Mouse (Mus musculus): ENCODE measurements at regions not wholly inside any gene's neighbourhood (a gene's known extent, or its start where the extent isn't known, plus 50 kb on each side); places are given as distances from the start of the nearest gene placed in this dataset.

- DNase-seq (ENCODE audit: low spot score in 2 of 2) = no peak
Measured at GRCm38 (mm10) chr15:93974727-93975126, 379.0 kb upstream of the Prickle1 start.

- DNase-seq (ENCODE audit: low spot score in 2 of 2) = no peak
Measured at GRCm38 (mm10) chr15:93972979-93973378, 377.3 kb upstream of the Prickle1 start.

- DNase-seq (ENCODE audit: low spot score in 2 of 2) = no peak
Measured at GRCm38 (mm10) chr15:93961950-93962349, 366.3 kb upstream of the Prickle1 start.

- no peak for DNase-seq (ENCODE audit: low spot score in 2 of 2)
Measured at GRCm38 (mm10) chr15:93959931-93960330, 364.2 kb upstream of the Prickle1 start.

- DNase-seq (ENCODE audit: low spot score in 2 of 2) = no peak
Measured at GRCm38 (mm10) chr15:93958086-93958485, 362.4 kb upstream of the Prickle1 start.

DNA sequence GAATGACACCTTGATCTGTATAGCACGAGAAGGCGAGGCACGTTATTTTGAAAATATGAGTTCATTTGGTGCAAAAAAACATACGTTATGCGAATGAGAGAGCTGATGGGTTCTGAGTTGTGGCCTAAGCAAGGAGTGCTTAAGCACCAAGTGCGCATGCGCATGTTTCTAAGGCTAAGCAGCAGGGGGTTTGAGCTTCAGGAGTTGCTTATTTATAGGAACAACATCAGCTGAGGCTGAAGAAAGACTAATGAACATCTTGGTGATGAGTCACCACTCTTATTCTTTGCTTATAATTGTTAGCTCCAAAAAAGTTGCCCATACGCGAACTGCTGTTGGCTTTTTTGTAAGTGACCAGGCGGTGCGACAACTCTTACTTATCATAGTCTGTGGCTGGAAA is 361.1 kb upstream of the Prickle1 start:
- DNase-seq (ENCODE audit: low spot score in 2 of 2) = no peak

- no peak for DNase-seq (ENCODE audit: low spot score in 2 of 2)
Measured at GRCm38 (mm10) chr15:93953548-93953947, 357.9 kb upstream of the Prickle1 start.

GRCm38 (mm10) chr15:93950441-93950840 is 354.8 kb upstream of the Prickle1 start:
- no peak for DNase-seq (ENCODE audit: low spot score in 2 of 2)

DNA sequence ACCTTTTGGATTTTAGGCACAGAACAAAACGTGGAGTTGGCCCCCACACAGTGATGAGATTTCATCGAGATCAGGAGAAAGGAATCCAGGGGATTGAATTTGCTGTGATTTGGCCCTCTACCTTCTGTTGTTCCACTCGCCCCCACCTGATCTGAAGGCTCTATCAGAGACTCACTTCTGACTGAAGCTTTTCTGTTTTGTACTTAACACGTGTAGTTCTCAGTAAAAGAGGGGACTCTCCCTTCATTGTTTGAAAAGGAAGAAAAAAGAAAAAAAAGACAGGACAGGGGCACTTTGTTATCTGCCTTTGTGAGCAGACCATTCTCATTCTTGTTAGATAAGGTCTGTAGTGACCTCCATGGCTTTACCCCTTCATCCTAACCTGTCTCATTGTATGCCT is 353.2 kb upstream of the Prickle1 start:
- no peak for DNase-seq (ENCODE audit: low spot score in 2 of 2)

DNA sequence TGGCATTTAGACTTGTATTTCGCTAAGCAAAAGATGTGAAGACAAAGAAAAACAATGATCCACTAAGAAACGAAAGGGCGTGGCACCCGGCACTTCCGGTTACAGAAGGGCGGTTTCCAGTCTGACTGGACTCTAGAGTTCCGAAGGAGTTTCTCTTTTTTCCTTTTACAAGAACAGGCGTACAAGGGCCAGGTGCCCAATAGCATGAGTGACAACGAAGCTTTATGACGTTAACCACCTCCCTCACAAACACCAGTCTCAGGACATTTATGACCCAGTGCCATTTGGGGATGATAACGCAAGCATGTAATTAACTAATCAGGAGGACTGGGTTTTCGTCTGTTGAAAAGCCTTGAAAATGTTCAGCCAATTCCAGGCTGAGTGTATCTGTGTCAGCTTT is 347.9 kb upstream of the Prickle1 start:
- no peak for DNase-seq (ENCODE audit: low spot score in 2 of 2)

GRCm38 (mm10) chr15:93932971-93933496 is 337.3 kb upstream of the Prickle1 start:
- no peak for DNase-seq (ENCODE audit: low spot score in 2 of 2)

DNA sequence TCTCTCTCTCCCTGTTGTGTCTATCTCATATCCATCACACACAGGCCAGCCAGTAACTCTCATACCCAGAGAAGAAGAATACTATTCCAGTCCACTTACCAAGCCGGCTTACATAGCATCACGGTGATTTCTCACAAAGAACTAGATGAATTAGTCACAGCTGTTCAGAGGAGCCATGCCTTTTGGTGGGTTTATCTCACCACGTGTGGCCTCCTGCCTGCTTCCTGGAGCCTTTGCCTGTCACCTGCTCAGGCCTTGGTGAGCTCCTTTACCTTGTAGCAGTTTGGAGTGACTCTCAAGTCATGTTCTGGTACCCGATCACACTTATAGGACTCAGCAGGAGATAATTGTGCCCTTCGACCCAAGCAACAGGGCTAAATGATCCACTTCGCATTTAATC is 331.2 kb upstream of the Prickle1 start:
- DNase-seq (ENCODE audit: low spot score in 2 of 2) = no peak

GRCm38 (mm10) chr15:93926262-93926661 is 330.6 kb upstream of the Prickle1 start:
- no peak for DNase-seq (ENCODE audit: low spot score in 2 of 2)

DNA sequence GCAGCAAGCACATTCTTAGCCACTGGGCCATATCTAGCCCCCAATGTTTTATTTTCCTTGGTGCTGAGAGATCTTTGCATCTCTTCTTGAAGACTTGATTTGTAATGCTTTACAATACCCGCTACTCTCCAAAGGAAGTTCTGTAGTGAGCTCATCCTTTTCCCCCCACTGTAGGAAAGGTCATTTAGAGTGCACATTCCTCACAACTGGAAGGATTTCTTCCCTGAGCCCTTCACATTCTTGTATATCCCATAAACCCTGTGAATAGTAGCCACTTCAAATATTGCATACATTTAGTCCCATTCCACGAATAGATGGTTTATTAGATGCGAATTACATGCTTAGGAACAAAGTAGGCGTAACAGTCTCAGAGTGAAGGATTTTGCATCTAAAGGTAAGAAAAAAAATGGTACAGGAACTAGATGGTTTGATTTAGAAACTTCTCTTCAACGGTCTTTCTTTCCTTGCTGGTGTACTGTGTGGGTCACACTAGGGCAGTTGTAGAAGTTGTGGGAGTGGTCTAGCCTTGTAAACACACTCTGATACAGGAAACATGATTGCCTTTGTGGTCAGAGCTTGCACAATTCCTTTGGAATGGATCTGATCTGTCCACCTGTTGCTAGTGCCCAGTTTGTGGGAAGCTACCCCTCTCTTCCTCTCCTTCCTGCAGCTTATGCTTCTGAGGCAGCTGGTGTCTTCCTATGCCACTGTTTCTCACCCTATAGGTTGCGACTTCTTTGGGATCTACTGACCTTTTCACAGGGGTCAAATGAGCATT is 326.0 kb upstream of the Prickle1 start:
- DNase-seq (ENCODE audit: low spot score in 2 of 2) = no peak

GRCm38 (mm10) chr15:93920996-93921395 is 325.3 kb upstream of the Prickle1 start:
- no peak for DNase-seq (ENCODE audit: low spot score in 2 of 2)

GRCm38 (mm10) chr15:93919577-93919976 is 323.9 kb upstream of the Prickle1 start:
- no peak for DNase-seq (ENCODE audit: low spot score in 2 of 2)

DNA sequence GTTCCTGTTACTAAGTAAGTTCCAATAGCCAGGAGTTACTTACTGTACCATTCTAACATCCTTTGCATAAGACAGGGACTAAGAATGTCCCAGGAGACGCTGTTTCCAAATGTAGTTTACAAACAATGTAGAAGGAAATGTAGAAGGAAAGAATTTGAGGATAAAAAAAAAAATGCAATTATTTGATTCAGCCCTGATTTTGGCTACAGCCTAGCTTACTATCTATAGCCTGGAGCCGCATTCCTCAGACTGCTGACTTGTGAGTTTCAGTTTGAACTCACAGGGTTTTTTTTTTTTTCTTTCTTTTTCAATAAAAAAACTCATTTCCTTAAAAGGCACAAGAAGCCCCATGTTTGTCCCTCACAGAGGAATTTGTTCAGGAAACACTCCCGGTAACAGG is 321.2 kb upstream of the Prickle1 start:
- no peak for DNase-seq (ENCODE audit: low spot score in 2 of 2)

DNA sequence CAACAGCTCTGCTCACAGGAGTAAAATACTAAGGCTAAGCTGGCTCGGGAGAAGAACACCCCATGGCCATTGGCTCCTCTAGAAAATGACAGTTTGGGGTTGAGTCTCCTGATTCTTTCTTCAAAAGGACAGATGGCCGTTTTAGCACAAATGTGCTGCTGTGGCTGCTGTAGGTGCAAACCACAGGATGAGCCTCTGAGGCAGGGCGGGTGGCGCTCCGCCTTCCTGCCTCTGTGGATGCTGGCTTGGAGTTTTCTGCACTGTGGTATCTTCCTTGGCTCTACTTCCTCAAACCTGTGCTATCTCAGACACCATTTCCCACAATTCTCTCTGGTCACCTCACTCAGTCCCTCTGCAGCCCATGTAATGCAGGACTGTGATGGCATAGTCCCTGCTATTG is 317.8 kb upstream of the Prickle1 start:
- no peak for DNase-seq (ENCODE audit: low spot score in 2 of 2)

DNA sequence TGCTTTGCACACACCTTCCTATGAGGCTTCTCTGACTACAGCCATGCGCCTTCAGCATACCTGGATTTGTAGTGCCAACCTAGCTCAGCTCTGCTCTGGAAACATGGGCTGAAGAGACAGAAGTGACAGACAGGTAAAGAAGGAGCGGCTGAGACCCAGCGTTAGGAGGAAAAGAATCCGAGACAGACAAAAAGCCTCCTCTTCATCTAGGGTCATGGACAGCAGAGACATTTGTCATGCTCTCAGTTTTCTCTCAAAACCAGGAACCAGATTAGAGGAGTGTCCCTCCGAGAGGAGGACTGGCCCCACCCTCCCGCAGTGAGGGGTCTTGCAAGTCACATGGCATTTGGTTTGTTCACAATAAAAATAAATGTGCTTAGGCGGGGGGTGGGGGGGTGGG is 317.4 kb upstream of the Prickle1 start:
- no peak for DNase-seq (ENCODE audit: low spot score in 2 of 2)

GRCm38 (mm10) chr15:93910981-93911431 is 315.3 kb upstream of the Prickle1 start:
- no peak for DNase-seq (ENCODE audit: low spot score in 2 of 2)

DNA sequence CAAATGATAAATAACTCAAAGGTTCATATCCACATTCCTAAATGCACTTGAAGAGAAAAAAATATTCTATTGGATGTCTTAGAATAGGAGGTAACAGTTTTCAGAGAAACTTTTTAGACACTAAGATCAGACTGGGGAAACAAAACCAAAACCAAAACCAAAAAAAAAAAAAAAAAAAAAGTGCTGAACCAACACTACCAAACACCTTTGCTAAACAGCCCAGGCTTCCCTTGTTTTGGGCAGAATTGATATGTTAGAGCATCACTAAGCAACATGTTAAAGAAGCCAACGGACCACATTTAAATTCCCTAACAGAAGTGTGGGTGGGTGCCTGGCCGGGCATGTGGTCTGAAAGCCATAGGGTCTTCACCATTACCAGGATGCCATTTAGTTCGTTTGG is 314.5 kb upstream of the Prickle1 start:
- no peak for DNase-seq (ENCODE audit: low spot score in 2 of 2)

DNA sequence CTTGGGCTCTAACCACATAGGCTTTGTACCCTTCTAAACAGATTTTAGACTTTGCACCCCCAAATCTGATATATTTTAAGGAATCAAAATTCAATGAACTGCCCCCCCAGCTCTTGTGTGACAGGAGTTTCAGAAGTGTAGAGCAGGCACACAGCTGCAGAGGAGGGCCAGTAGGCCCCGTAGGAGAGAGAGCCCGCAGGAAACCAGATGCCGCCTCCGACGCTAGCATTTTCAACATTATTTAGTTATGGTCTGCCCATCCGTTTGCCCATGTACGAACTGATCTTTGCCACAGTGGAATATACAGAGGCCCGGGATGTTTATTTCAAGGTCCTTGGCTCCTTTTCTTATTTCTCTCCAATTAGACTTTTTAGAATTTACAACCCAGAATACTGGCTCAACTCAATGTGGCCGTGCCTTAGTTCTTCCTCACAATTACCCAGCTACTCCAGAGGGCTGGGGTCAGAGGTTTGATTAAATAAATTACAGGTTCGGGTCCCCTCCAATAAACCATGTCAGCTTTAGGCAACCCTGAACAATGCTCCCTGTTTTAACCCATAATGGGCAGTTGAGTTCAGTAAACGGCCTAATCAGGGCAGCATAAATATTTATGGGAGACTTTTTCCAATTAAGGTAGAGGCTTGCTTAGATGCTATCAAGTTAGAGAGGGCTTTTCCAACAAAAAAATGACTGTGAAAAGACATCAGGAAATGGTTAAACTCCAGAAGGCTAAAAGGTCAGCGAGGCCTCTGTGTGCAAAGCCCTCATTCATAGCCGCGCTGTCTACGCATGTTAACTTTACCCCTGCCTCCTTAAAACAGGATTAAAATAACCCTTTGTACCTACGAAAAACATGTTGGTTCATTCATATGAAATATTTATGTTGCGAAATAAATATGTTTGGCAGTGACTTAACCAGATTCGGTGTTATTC is 308.2 kb upstream of the Prickle1 start:
- no peak for DNase-seq (ENCODE audit: low spot score in 2 of 2)

Data from adrenal gland, adult 18-20 months (tissue).